Mouse (Mus musculus): Measurements from ENCODE around the gene Dnah1. TPM values are rescaled to one million over a fixed set of nuclear protein-coding genes. Genes with fewer than 3 reads are reported as not detected.

The Dnah1 gene
- under 1 TPM; 0.33 to 0.43 TPM for total RNA-seq (2021)
- long read RNA-seq, experiment 1 = 0 reads
- long read RNA-seq, experiment 2 = 0 reads

DNA sequence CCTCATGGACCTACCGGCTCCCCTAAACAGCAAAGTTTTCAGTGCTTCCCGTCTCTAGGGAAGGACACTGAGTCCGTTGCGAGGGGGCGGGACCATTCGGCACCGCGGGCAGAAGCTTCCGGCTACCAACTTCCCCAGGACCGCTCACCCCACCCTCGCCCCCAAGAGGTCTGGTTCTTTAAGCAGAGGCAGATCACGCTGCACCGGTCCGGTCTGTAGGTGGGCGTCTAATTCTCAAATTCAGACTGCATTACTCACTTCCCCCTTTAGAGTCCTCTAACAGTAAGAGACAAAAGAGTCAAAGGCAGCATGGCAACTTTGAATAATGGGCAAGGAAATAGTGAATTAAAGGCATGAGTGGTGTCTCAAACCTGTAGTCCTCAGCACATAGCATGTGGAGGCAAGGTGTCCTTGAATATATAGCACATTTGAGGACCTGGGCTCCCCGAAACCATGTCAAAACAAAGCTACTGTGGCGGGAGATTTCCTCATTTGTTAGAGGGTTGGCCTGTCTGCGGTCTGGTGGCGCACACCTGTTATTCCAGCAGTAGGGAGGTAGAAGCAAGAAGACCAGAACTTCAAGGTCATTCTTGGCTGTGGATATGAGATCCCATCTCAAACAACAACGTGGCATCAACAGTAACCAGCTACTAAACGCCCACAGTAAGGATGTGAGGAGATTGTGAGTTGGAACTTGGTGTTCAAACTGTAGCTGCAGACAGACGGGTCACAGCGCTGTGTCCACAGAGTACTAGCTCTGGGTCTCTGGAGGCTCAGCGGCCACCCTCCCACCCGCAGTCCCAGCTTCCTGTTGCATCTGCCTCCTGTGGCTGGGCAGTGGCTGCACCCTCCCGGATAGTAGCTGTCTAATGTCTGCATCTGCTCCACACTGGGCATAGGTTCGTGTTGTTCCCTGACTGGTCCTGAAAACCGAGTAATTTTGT is at the start of gene Dnah1:
Gene Dnah1 (minus strand): TSS at position 48 of the 944 bp plus-strand sequence.
- peak; percentile 31 for DNase-seq

GRCm38 (mm10) chr14:31369377-31369776 is 45.7 kb upstream of the Dnah1 start:
- no peak for DNase-seq

DNA sequence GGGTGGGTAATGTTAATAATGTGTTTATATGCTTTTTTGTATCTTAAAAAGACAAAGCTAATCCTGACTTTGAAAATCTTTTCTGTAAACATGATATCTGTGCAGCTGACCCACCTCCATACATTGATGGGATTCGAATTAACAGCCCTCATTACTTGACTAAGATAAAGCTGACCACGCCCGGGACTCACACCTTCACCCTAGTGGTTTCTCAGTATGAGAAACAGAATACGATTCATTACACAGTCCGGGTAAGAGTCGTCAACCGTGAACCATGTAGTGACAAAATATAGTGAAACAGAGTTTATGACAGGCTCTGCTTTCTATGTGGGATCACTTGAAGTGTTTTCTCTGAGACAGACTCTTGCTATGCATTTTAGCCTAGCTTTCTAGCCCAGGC is 44.3 kb upstream of the Dnah1 start:
- no peak for DNase-seq

DNA sequence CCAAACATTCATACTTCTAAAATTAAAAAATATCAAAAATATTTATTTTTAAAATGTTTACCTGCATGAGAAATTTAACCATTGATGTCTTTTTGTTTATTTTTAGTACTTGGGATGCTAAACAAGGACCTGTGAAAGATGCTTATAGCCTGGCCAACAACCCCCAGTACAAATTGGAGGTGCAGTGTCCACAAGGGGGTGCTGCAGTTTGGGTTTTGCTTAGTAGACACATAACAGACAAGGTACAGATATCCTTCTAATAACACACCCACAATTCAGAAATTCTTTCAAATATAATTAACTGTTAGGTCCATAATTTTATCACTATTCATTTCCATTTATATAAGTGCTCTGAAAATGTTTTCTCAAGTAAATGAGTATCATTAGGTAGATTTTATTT is 41.7 kb upstream of the Dnah1 start:
- peak; percentile 73 for DNase-seq

- DNase-seq = no peak
Observed at GRCm38 (mm10) chr14:31364589-31364988, 40.9 kb upstream of the Dnah1 start.

DNA sequence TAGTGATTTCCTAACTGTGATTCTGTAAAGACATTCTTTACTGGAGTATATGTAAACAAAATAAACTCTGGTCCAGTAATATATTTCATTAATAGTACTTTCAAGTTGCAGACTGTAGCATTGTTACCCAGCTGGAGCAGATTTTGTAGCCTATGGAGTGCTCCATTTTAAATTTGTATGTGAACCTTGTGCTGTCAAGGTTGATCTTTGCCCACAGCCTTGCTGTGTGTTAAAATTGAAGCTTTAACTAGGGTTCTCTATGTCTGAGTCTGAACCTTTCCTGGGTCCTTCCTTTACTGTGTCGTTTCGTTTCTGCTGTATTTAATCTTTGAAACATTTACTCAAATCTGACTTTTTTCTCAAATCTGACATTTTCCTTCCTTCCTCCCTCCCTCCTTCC is 38.5 kb upstream of the Dnah1 start:
- no peak for DNase-seq

DNA sequence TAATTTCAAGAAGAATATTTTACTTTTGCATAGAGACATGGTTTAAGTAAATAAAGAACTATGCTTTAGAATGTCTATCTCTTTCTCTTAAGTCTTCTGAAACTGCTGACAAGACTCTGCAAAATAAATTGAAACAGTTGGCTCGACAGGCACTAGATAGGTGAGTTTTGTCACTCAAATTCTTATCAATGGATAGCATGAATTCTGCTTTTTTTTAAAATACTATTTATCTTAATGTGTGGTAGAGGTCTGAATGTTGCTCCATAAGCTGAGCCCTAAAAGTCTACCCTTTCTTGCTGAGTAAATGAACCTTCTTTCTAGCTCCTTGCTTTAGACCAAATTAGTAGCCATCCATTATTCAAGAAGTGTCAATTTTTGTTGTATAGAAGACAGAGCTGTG is 21.7 kb upstream of the Dnah1 start:
- DNase-seq = no peak

- no peak for DNase-seq
Observed at GRCm38 (mm10) chr14:31343241-31343640, 19.5 kb upstream of the Dnah1 start.

DNA sequence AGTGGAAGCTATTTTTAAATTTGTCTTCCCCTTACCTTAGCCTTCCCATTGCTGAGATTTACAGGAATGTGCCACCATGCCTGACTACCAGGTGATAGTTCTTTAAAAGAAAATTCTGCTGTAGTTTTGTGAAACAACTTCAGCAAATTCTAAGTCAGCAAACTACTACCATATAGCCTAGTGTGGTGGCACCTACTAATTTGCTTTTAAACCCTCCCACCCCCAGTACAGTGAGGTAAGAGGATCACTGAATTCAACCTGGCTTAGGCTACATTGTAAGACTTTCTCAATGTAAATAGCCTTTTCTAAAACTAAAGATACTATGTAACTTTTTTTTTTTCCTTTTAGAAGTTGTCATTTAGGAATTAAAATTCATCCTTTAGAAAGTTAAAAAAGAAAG is 14.3 kb upstream of the Dnah1 start:
- no peak for DNase-seq

GRCm38 (mm10) chr14:31337406-31337805 is 13.7 kb upstream of the Dnah1 start:
- DNase-seq = no peak

GRCm38 (mm10) chr14:31336369-31337155 is 12.9 kb upstream of the Dnah1 start, which contains the start of gene Capn7:
TSS of gene Capn7 (plus strand) at chr14:31336638.
- DNase-seq = peak; percentile 100

DNA sequence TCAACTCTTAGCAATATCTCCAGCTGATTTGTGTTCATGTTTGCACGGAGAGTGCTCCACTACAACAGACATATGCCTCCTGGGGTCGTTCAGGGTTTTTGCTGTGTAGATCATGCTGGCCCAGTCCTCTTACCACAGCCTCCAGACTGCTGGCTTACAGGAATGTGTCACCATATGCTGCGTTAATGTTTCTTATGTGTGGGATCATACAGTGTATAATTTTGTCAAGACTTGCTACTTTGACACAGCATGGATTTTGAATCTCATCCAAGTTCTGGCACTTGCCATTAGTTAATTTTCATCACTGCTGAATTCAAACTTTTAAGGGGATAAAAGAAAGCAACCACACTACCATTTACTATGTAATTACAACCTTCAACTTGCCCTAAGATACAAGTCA is 12.1 kb upstream of the Dnah1 start:
- no peak for DNase-seq

DNA sequence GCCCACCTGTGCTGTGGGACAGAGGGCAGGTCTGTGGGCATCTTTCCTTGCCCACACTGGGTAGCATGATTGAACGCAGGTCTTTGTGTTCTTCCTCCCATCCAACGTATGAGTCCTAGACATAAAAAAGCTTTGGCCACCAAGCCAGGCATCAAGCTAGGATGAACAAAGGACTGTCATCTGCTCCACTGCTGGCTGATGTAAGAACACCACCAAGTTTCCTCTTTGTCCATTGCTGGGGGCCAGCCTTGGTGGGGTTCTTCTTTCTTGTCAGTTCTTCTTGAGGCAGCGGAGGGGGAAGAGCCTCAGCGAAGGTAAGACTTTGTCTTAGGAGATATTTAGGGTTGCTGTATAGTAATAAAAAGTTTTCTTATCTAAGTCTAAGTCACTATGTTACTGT is 7.3 kb upstream of the Dnah1 start:
- DNase-seq = no peak

- DNase-seq = no peak
Observed at GRCm38 (mm10) chr14:31329741-31330140, 6.0 kb upstream of the Dnah1 start.

DNA sequence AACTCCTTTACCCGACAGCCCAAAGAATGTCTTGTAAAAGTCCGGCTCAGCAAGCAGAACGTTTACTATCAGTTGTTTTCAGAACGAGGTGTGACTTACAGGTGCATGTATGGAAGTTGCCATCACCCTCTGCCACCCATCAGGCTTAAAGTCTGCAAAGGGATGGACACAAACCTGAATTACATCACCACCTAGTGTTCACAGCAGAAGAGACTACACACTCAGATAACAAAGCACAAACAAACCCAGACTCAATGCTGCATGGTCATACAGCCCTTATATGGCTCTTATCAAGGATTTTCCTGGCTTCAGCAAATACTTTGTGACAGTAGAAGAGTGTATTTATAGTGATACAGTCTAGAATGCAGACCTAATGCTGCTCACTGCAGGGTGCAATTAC is 4.0 kb upstream of the Dnah1 start:
- no peak for DNase-seq

DNA sequence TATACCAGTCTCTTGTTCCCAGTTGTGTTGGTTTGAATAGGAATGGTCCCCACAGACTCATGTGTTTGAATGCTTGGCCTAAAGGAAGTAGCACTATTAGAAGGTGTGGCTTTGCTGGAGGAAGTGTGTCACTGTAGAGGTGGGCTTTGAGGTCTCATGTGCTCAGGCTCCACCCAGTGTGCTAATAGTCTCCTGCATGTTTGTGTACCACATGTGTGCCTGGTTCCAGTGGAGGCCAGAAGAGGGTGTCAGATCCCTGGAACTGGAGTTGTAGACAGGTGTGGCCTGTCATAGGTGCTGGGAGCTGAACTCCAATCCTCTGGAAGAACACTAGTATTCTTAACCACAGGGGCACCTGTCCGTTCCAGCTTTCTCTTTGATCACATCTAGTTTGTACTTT is 3.5 kb upstream of the Dnah1 start:
- no peak for DNase-seq

GRCm38 (mm10) chr14:31326770-31327169 is 3.1 kb upstream of the Dnah1 start:
- DNase-seq = no peak

GRCm38 (mm10) chr14:31325551-31325950 is 1.9 kb upstream of the Dnah1 start:
- DNase-seq = no peak

DNA sequence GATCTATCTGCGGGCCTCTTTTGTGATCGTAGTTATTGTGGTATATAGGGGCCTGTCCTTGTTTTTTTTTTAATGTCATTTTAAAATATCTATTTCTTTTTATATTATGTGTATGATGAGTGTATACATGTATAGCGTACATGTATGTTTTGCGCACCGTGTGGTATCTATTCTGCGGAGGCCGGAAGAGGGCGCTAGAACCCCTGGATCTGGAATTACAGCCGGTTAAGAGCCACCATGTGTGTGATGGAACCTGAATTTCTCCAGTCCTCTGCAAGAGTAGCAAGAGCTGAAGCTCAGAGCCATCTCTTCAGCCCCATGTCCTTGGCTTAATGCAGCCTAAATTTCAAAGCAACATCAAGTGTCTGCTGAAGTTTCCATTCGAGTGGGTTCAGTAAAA is 1.2 kb upstream of the Dnah1 start:
- no peak for DNase-seq

DNA sequence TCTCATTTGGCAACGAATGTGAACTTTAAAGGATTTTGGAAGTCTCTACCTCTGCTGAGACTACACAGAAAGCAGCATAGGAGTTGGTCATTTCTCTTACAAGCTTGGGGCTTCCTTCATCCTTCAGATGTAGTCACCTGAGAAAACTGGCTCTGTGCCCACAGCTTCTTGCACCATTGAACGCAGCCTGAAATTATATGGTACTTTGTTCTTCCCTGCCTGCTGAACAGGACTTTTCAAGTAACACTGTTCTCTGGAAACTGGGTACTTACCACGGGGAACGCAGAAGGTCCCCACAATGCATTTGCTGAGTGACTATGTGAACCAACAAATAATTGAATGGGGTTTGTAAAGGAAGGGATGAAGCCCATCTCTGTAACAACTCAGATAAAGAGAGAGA is 507 bp downstream of the Dnah1 start:
- DNase-seq = no peak

- DNase-seq = no peak
Observed at GRCm38 (mm10) chr14:31322191-31322590, 1.5 kb downstream of the Dnah1 start.

DNA sequence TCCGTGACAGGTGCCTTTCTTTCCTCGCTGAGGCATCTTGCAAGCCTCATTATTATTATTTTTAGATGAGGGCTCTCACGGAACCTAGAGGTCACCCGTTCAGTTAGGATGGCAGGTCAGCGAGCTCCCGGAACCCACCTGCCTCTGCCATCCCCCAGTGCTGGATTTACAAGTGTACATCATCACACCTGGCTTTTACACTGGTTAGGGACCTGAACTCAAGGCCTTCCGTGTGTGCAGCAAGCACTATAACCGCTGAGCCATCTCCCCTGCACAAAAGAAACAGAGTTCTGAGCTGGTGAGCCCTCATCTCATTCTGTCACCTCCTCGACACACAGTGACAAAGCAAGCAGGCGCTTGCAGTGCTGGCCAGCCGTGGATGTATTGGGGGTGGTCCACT is 2.5 kb downstream of the Dnah1 start:
- no peak for DNase-seq

GRCm38 (mm10) chr14:31319546-31319945 is 4.2 kb downstream of the Dnah1 start:
- DNase-seq = no peak

Data from gastrocnemius, postnatal 10 days (tissue).